Mouse (Mus musculus): ENCODE results near the gene Tmc8.

DNA sequence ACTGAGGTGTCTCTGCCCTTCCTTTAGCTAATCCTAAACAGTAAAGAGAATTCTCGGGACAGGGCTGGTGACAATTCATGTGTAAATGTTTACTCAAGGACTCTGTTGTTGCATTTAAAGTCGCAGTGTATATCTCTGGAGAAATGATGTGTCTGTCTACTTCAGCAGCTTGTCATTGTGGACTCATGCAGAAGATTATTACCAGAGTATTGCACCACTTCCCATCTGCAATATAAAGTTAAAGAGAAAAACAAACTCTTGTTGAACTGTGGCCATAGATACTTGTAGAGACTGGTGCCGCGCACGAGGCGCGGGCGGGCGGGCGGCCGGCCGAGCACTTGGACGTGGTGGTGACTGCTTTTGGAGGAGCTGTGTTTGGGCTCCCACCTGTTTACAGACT, 20.1 kb upstream of the Tmc8 start:
- TF ChIP-seq POLR2A (IDR thresholded peaks at IDR 0.05; ENCODE audit: low read depth, low read length) (no peak), CTCF (IDR thresholded peaks at IDR 0.05; ENCODE audit: borderline replicate concordance, insufficient read depth, low read length) (no peak)
